Mouse (Mus musculus) right cerebral cortex, postnatal 14 days (tissue): ENCODE data around the gene Acot7.

Source experiments
- DNase-seq: peaks from one replicate; pipeline ENCODE4 v3.0.0; 2022

Gene Acot7

GRCm38 (mm10) chr4:152303172-152303571 is 125.2 kb downstream of the Acot7 start:
- DNase-seq, result no peak

GRCm38 (mm10) chr4:152304685-152305084 is 126.8 kb downstream of the Acot7 start:
- DNase-seq, result no peak

GRCm38 (mm10) chr4:152305991-152306390 is 128.1 kb downstream of the Acot7 start:
- DNase-seq, result no peak

GRCm38 (mm10) chr4:152307542-152307941 is 129.6 kb downstream of the Acot7 start:
- DNase-seq, result no peak

- DNase-seq, result no peak
Observed at GRCm38 (mm10) chr4:152312186-152312585, 134.3 kb downstream of the Acot7 start.

GRCm38 (mm10) chr4:152313211-152313632 is 135.3 kb downstream of the Acot7 start:
- no peak for DNase-seq

GRCm38 (mm10) chr4:152313934-152314333 is 136.0 kb downstream of the Acot7 start:
- peak; percentile 69 for DNase-seq

GRCm38 (mm10) chr4:152315498-152316213 is 137.7 kb downstream of the Acot7 start:
- peak; percentile 24 for DNase-seq

- no peak for DNase-seq
Observed at GRCm38 (mm10) chr4:152317631-152318033, 139.7 kb downstream of the Acot7 start.

GRCm38 (mm10) chr4:152318517-152319234 is 140.7 kb downstream of the Acot7 start, which contains the start of gene Rnf207:
Rnf207 (minus strand) TSS chr4:152318993.
- DNase-seq, result peak; percentile 60
